Mouse (Mus musculus) MN1 (cell line): ENCODE data around the gene Adamts4.
"Not testable (repeated sequence)": the region's sequence is repeated elsewhere in the genome, so short reads cannot be mapped to it uniquely, and the experiment has no call there.

Source experiments
- DNase-seq: peaks from one replicate; pipeline ENCODE4 v3.0.0-alpha.2; 2016; ENCODE audit warnings: low spot score

Gene Adamts4

GRCm38 (mm10) chr1:171231844-171232243, 18.4 kb upstream of the Adamts4 start:
- DNase-seq = no peak

GRCm38 (mm10) chr1:171232348-171232747, 17.9 kb upstream of the Adamts4 start:
- DNase-seq = no peak

GRCm38 (mm10) chr1:171232800-171233730, 17.2 kb upstream of the Adamts4 start:
- no peak for DNase-seq

GRCm38 (mm10) chr1:171234126-171234525, 16.1 kb upstream of the Adamts4 start, which contains the start of gene Fcer1g:
Gene Fcer1g (minus strand): TSS chr1:171234365.
- no peak for DNase-seq

- no peak for DNase-seq
These were observed 15.7 kb upstream of the Adamts4 start for GRCm38 (mm10) chr1:171234538-171234937.

- DNase-seq = no peak
These were observed 14.4 kb upstream of the Adamts4 start for GRCm38 (mm10) chr1:171235791-171236190.

- no peak for DNase-seq
These were observed 12.8 kb upstream of the Adamts4 start for GRCm38 (mm10) chr1:171237438-171237837.

GRCm38 (mm10) chr1:171238463-171238862, 11.8 kb upstream of the Adamts4 start:
- DNase-seq = peak; percentile 59

GRCm38 (mm10) chr1:171239992-171240744, 10.1 kb upstream of the Adamts4 start:
- DNase-seq = no peak

GRCm38 (mm10) chr1:171240911-171241310, 9.3 kb upstream of the Adamts4 start:
- DNase-seq = no peak

- not testable (repeated sequence) for DNase-seq
These were observed 8.3 kb upstream of the Adamts4 start for GRCm38 (mm10) chr1:171241952-171242351.

GRCm38 (mm10) chr1:171245353-171245752, 4.9 kb upstream of the Adamts4 start:
- DNase-seq = no peak

- peak; percentile 99 for DNase-seq
These were observed 3.3 kb upstream of the Adamts4 start for GRCm38 (mm10) chr1:171246709-171247452.

GRCm38 (mm10) chr1:171247453-171247841, 2.8 kb upstream of the Adamts4 start:
- DNase-seq = peak; percentile 67

GRCm38 (mm10) chr1:171247916-171248315, 2.3 kb upstream of the Adamts4 start:
- DNase-seq = peak; percentile 18

GRCm38 (mm10) chr1:171248386-171249226, 1.6 kb upstream of the Adamts4 start:
- peak; percentile 44 for DNase-seq

- DNase-seq = peak; percentile 54
These were observed 716 bp downstream of the Adamts4 start, which contains the start of gene Ndufs2 for GRCm38 (mm10) chr1:171250680-171251593. Gene Ndufs2 (minus strand): TSS chr1:171251388.

GRCm38 (mm10) chr1:171251594-171252324, 1.5 kb downstream of the Adamts4 start:
- DNase-seq = peak; percentile 49

GRCm38 (mm10) chr1:171252415-171252814, 2.2 kb downstream of the Adamts4 start:
- no peak for DNase-seq
